Mouse (Mus musculus): ENCODE results near the gene Trappc13. TPM values are rescaled to one million over a fixed set of nuclear protein-coding genes. Genes with fewer than 3 reads are reported as not detected.
A peak's percentile ranks its signal among the peaks of the same experiment; 100 is the strongest.

The Trappc13 gene
- total RNA-seq, 2 experiments from 2014 or later = 49.1 to 55.0 TPM

DNA sequence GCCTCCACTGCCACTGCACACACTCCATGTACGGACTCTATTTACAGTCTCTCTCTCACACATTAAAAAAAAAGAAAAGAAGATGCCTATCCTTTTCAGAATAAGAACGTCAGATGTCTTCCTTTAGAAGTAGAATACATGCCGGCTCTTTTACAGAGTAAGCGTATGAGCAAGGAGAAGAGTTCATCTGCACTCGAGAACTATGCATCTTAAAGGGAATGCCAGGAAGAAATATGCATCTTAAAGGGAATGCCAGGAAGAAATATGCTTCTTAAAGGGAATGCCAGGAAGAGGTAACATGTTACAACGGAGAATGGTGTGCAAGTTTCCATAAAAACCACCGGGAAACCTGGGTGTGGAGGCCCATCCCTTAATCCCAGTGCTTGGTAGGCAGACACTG lies 23.2 kb downstream of the Trappc13 start:
- no peak overlapping the region for H3K4me3 ChIP-seq
- intact Hi-C loops (cut with DNase I) = no loop called here

DNA sequence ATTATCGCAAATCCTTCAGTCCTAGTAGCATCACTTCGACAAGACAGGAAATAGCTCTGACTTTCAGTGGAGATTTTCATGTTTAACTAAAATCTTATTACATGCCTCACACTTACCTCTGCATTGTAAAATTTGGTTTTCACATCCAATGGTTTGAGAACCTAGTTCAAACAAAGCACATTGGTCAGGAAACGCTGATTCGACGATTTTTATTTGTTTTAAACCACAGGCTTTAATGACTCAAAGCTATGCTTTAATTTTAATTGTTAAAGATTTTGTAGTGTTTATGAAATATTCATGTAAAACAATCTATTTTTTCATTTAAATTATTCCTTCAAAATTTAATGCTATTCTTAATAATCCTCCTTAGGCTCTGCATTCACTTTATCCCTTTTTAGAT lies 24.1 kb downstream of the Trappc13 start:
- DNase-seq (ENCODE audit: extremely low spot score in 1 of 2, low spot score in 2 of 2) = no peak
- TF ChIP-seq CTCF (IDR thresholded peaks at IDR 0.05) = no peak
- intact Hi-C loops (cut with DNase I) = no loop called here
- no peak overlapping the region for H3K27ac ChIP-seq
- H3K4me3 ChIP-seq = no peak overlapping the region

More for the DNA sequence above, 23.2 kb downstream of the Trappc13 start:
- H3K27ac ChIP-seq = no peak overlapping the region
- TF ChIP-seq CTCF (IDR thresholded peaks at IDR 0.05) = no peak
- DNase-seq (ENCODE audit: extremely low spot score in 1 of 2, low spot score in 2 of 2) = no peak

DNA sequence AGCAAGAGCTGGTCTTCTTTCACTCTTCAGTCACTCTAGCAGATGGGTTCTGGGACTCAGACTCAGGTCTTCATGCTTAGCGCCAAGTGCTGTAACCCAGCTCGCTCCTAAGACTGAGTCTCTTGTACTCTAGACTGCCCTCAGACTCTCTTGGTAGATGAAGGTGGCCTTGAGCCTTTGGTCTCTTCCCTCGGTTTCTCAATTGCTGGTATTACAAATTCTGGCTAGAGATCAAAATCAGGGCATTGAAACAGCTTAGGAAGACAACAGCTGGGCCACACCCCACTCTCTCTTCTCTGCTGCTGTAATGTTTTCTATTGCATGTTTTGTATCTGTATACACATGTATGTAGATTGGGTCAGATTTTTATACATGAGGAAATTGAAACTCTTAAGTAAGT lies 32.6 kb downstream of the Trappc13 start:
- no peak overlapping the region for H3K27ac ChIP-seq
- intact Hi-C loops (cut with DNase I) = no loop called here
- no peak for DNase-seq (ENCODE audit: extremely low spot score in 1 of 2, low spot score in 2 of 2)
- no peak overlapping the region for H3K4me3 ChIP-seq
- no peak for TF ChIP-seq CTCF (IDR thresholded peaks at IDR 0.05)

DNA sequence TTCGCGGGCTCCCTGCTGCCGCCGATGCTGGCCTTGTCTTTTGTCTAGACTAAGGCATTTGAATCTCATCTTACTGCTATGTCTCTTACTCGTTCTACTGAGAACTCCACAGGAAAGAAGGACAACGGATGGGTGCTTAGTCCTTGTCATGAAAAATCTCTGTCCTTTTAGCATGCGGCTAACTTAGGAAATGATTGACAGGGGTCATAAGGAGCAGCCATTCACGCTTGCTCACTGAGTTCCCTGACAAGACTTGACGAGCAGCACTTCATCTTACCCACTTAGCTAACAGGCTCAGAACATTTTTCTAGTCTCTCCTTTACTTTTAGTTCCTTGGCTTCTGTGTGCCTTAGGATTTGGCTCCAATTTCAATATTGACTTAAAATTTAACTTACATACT lies 33.4 kb downstream of the Trappc13 start:
- no peak for DNase-seq (ENCODE audit: extremely low spot score in 1 of 2, low spot score in 2 of 2)
- no peak overlapping the region for H3K4me3 ChIP-seq
- intact Hi-C loops (cut with DNase I) = no loop called here
- no peak overlapping the region; the same call in 1 of the 2 replicates for H3K27ac ChIP-seq
- TF ChIP-seq CTCF (IDR thresholded peaks at IDR 0.05) = no peak

DNA sequence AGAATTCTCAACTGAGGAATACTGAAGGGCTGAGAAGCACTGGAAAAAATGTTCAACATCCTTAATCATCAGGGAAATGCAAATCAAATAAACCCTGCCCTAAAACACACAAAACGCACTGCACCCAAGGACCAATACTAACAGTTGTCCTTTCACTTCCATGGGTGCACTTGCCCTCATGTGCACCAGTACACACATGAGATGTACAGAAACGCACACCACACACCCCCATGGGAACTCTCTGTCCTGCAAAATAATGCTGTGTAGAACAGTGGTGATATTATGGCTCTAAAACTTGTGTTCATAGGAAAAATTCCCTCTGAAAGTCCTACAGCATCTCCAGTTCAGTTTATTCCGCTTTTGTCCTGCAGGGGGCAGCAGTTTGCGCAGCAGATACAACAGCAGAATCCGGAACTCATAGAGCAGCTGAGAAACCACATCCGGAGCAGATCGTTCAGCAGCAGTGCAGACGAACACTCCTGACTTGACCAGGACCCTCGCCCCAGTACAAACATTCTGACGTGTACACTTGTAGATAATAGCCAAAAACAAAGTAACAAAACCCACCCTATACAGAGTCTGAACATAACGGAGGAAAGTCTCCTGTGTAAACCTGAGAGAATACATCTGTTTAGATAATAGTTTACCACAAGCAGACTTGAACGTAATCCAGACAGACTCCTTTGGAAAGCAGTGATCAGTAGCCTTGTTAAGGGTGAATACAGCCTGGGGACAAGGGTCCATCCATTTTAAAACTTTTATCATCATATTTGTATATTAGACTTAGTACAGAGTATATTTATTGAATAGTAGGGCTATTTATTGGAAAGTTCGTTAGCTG lies 38.7 kb downstream of the Trappc13 start:
- intact Hi-C loops (cut with DNase I) = no loop called here
- peak; percentile 91 for TF ChIP-seq CTCF (IDR thresholded peaks at IDR 0.05)
- Histone ChIP-seq H3K27ac (no peak overlapping the region; the same call in 1 of the 2 replicates), H3K4me3 (no peak overlapping the region)
- DNase-seq (ENCODE audit: extremely low spot score in 1 of 2, low spot score in 2 of 2) = peak; percentile 74 to 76

DNA sequence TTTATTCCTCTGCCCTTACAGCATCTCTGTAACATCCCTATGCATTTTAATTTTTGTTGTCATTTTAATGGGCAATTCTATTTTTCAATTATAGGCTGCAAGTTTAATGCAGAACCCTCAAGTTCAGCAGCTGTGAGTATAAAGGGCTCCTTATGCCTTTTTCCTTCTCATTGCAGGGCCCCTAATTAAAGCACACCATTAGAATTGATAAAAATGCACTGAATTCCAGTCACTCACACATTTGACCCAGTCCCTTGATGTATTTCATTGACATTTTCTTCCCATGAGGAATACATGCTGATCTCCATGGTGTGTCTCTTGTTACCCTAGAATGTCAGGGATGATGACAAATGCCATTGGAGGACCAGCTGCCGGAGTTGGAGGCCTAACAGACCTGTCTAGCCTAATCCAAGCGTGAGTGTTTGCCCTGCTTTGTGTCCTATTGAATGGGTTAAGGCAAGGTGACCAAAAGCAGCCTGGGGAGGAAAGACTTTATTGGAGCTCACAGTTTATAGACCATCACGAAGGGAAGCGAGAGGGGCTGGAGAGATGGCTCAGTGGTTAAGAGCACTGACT lies 43.7 kb downstream of the Trappc13 start:
- intact Hi-C loops (cut with DNase I) = no loop called here
- TF ChIP-seq CTCF (IDR thresholded peaks at IDR 0.05) = no peak
- Histone ChIP-seq H3K27ac (no peak overlapping the region), H3K4me3 (no peak overlapping the region)
- DNase-seq (ENCODE audit: extremely low spot score in 1 of 2, low spot score in 2 of 2) = no peak

DNA sequence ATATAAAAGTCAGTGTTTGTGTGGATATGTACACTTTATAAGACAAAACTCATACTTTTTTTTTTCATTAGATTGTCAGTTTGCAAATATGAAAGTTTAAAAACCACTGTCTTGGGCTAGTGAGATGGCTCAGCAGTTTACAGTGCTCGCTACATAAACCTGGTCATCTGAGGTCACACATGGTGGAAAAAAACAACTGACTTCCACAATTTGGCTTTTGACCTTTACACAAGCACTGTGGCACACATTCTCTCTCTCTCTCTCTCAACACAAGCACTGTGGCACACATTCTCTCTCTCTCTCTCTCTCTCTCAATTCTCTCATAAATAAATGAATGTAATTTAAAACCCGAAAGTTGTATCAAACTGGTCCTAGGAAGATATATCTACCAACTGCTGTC lies 45.7 kb downstream of the Trappc13 start:
- intact Hi-C loops (cut with DNase I) = no loop called here
- H3K4me3 ChIP-seq = no peak overlapping the region
- H3K27ac ChIP-seq = no peak overlapping the region
- TF ChIP-seq CTCF (IDR thresholded peaks at IDR 0.05) = no peak
- no peak for DNase-seq (ENCODE audit: extremely low spot score in 1 of 2, low spot score in 2 of 2)

DNA sequence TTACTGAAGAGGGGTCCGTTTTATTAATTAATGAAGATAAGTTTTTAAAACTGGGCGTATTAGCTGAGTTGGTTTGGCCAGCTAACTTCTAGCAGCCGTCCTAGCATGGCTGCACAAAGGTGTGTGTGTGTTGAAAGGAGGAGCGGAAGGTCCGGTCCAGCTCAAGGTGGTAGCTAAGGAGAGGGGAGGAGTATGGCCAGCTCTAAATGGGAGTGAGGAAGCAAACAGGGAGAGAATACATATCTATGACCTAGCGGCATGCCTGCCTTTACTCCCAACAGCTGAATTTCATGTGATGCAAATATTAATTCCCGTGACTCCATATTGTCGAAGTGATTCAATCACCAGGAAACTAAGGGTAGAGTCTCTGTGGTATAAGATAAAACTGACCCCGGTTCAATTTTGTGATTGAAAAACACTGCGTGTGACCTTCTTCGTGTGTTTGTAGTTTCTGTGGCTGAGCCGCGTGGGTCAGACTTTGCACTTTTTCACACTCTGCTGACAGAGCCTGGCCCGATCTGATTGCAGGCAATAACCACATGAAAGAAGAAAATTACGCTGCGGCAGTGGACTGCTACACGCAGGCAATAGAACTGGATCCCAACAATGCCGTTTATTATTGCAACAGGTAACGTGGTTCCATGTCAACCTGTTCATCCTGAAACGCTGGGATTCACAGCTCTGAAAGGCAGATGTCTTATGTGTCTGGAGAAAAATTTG lies 54.4 kb downstream of the Trappc13 start:
- TF ChIP-seq CTCF (IDR thresholded peaks at IDR 0.05) = no peak
- Histone ChIP-seq H3K4me3 (no peak overlapping the region), H3K27ac (no peak overlapping the region)
- no peak for DNase-seq (ENCODE audit: extremely low spot score in 1 of 2, low spot score in 2 of 2)
- intact Hi-C loops (cut with DNase I) = no loop called here

DNA sequence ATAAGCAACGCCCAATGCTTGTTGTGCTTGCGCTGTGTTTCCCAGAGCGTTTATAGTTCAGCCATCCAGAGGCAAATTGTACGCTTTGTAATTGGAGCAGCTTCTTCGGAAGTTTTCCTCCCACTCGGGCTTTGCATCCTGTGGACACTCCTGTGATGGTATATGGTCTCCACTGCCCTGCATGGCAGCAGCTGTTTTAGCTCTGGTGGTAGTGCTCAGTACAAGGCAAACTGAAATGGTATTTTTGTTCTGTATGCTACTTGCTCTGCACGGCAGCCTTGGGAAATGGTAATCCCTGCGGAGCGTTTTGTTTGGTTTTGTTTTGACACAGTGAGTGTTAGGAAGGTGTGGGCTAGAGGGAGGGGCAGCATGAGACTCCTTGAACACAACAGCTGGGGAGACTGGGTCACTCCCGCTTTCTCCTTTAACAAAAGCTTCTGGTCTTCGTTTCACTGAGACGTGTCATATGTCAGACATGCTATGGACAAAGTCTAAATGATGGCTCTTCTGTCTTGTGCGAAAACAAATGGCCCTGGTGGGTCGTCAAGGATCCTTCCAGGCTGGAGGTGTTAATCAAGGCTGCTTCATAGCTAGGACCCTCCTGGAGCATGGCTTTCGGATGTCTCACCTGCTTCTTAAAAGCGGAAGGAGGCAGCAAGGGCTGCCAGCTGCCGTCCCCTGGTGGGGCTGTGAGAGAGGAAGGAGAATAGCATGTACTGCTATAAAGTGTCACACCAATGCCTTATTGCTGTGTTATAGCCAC lies 56.0 kb downstream of the Trappc13 start:
- intact Hi-C loops (cut with DNase I) = no loop called here
- no peak for TF ChIP-seq CTCF (IDR thresholded peaks at IDR 0.05)

DNA sequence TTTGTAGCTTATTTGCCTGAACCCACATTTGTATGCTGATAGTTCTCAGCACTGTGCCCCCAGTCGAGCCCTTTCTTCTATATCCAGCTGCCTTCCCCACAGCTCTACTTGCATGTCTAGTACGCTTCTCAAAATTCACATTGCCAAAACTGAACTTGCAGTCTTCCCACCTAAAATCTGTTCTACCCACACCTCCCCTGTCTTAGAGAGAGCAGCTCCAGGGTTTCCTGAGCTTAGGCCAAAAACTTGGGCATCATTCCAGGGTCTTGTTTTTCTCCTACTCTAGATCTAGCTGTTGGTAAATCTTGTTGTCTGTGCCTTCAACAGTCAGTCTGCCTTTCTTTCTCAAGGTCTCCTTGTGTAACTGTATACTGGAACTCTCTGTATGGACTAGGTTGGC lies 63.4 kb downstream of the Trappc13 start:
- intact Hi-C loops (cut with DNase I) = no loop called here
- Histone ChIP-seq H3K4me3 (no peak overlapping the region), H3K27ac (peak overlapping the region; percentile 40)
- TF ChIP-seq CTCF (IDR thresholded peaks at IDR 0.05) = no peak
- peak in 1 of 2 experiments; percentile 35 for DNase-seq (ENCODE audit: extremely low spot score in 1 of 2, low spot score in 2 of 2)

More for the DNA sequence above, 56.0 kb downstream of the Trappc13 start:
- Histone ChIP-seq H3K4me3 (no peak overlapping the region), H3K27ac (no peak overlapping the region)
- DNase-seq (ENCODE audit: extremely low spot score in 1 of 2, low spot score in 2 of 2) = no peak

DNA sequence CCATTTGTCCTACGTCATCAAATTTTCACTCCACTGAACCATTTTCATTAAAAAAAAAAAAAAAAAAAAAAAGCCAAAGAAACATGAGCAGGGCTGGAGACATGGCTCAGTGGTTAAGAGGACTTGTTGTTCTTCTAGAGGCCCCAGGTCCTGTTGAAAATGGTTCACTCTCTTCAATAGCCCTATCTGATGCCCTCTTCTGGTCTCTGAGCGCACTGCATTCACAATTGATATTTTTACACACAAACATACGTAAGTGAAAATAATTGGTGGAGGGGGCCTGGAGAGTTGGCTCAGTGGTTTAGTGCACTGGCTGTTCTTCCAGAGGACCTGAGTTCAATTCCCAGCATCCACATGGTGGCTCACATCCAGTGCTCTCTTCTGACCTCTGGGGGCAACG lies 64.5 kb downstream of the Trappc13 start:
- Histone ChIP-seq H3K4me3 (no peak overlapping the region), H3K27ac (no peak overlapping the region)
- peak; percentile 23 for TF ChIP-seq CTCF (IDR thresholded peaks at IDR 0.05)
- DNase-seq (ENCODE audit: extremely low spot score in 1 of 2, low spot score in 2 of 2) = no peak
- intact Hi-C loops (cut with DNase I) = no loop called here

Data from left cerebral cortex, adult 2 months (tissue).